8 mouse cellular contexts compared by ENCODE assay signal in genomic region chr16:17796971-17797811, GRCm38 (mm10). TPM values are rescaled to one million over a fixed set of nuclear protein-coding genes. Genes with fewer than 3 reads are reported as not detected.
DNase-seq lines count a peak whose midpoint lies in the region; ATAC-seq and TF ChIP-seq lines count a peak whose summit lies in the region.

Gene Scarf2 (plus strand): TSS chr16:17797282.

- peaks cover 36% of the 10 kb centered on the region for H3K79me3 ChIP-seq in C2C12 (ENCODE audit: low read depth)

- peak within 1 kb of the TSS; percentile 70 for H3K9ac ChIP-seq in hindbrain, embryonic 16.5 days (ENCODE audit: low read depth, low read length)
- peak within 1 kb of the TSS; percentile 51 for H3K9ac ChIP-seq in liver, postnatal 0 days (replicated peaks)

- H3K27ac ChIP-seq in hindbrain, embryonic 16.5 days (ENCODE audit: low read depth, low read length) = no peak within 1 kb of the TSS; the same call in 1 of the 2 replicates
- H3K27ac ChIP-seq in liver, postnatal 0 days (ENCODE audit: low read depth) = peak within 1 kb of the TSS; percentile 57

- 1% methylated on average over 54 of the region's 81 CpGs for WGBS in hindbrain, embryonic 16.5 days
- 3% methylated on average over 71 of the region's 81 CpGs for WGBS in liver, postnatal 0 days (ENCODE audit: insufficient replicate concordance)

- peak within 1 kb of the TSS; percentile 89 for H3K4me2 ChIP-seq in hindbrain, embryonic 16.5 days (ENCODE audit: low read length)
- H3K4me2 ChIP-seq in liver, postnatal 0 days (ENCODE audit: low read depth, low read length) = peak within 1 kb of the TSS; percentile 70

- no peak for TF ChIP-seq EP300 in liver, postnatal 0 days (IDR thresholded peaks at IDR 0.05; ENCODE audit: low read depth)

- H3K36me3 ChIP-seq in C2C12 (ENCODE audit: control insufficient read depth, insufficient read depth) = peaks cover 19% of the 10 kb centered on the region
- peaks cover 2% of the 10 kb centered on the region; the same call in 1 of the 2 replicates for H3K36me3 ChIP-seq in hindbrain, embryonic 16.5 days (ENCODE audit: control insufficient read depth, insufficient read depth, low read length)
- H3K36me3 ChIP-seq in liver, postnatal 0 days (replicated peaks; ENCODE audit: insufficient read depth, low read length) = no peaks in the 10 kb centered on the region

- H3ac ChIP-seq in C2C12 (ENCODE audit: control insufficient read depth, insufficient read length, low read depth) = peak within 1 kb of the TSS; percentile 78

- peak within 1 kb of the TSS; percentile 68 for H3K4me3 ChIP-seq in C2C12 (ENCODE audit: insufficient read depth, poor library complexity, severe bottlenecking)
- H3K4me3 ChIP-seq in hindbrain, embryonic 16.5 days (ENCODE audit: low read length) = peak within 1 kb of the TSS; percentile 54
- H3K4me3 ChIP-seq in liver, postnatal 0 days (ENCODE audit: low read depth, low read length) = peak within 1 kb of the TSS; percentile 49

- peaks cover 47% of the 10 kb centered on the region for H3K79me2 ChIP-seq in C2C12 (ENCODE audit: control insufficient read depth, insufficient read depth)

- TF ChIP-seq CTCF in C2C12 (IDR thresholded peaks at IDR 0.05; ENCODE audit: control insufficient read depth, insufficient read depth, insufficient read length) = no peak
- TF ChIP-seq CTCF in liver, postnatal 0 days (IDR thresholded peaks at IDR 0.05; ENCODE audit: low read depth) = no peak

- DNase-seq in adrenal gland, postnatal 14 days = peak; percentile 60
- DNase-seq in gastrocnemius, postnatal 10 days = peak; percentile 76
- no peak for DNase-seq in liver, postnatal 0 days
- DNase-seq in ovary, postnatal 36 days (ENCODE audit: low spot score) = peak; percentile 65
- DNase-seq in layer of hippocampus, adult 11-12 months (ENCODE audit: low spot score) = no peak
- DNase-seq in right cerebral cortex, postnatal 14 days = no peak

- H3K27me3 ChIP-seq in C2C12 (ENCODE audit: control insufficient read depth, insufficient read depth, insufficient read length) = no peaks in the 10 kb centered on the region
- H3K27me3 ChIP-seq in hindbrain, embryonic 16.5 days (replicated peaks; ENCODE audit: control insufficient read depth, insufficient read depth, low read length) = peaks cover 53% of the 10 kb centered on the region
- peaks cover 58% of the 10 kb centered on the region for H3K27me3 ChIP-seq in liver, postnatal 0 days (ENCODE audit: insufficient read depth, low read length)

- no peaks in the 10 kb centered on the region for H3K9me3 ChIP-seq in hindbrain, embryonic 16.5 days (ENCODE audit: control insufficient read depth, low read length)
- no peaks in the 10 kb centered on the region for H3K9me3 ChIP-seq in liver, postnatal 0 days (ENCODE audit: low read length)

- no peak for ATAC-seq in hindbrain, embryonic 16.5 days
- ATAC-seq in liver, postnatal 0 days = peak; percentile 25; the same call in 1 of the 2 replicates

- H3K4me1 ChIP-seq in hindbrain, embryonic 16.5 days (ENCODE audit: control insufficient read depth, insufficient read depth, low read depth, low read length) = peaks cover 14% of the 10 kb centered on the region
- H3K4me1 ChIP-seq in liver, postnatal 0 days (ENCODE audit: insufficient read depth) = peaks cover 16% of the 10 kb centered on the region

TF ChIP-seq in C2C12, 6 proteins besides CTCF, POLR2A, EP300 and RAD21:
- TF ChIP-seq MYOD1 (IDR thresholded peaks at IDR 0.05; ENCODE audit: control insufficient read depth, insufficient read length, low read depth) (no peak), USF1 (IDR thresholded peaks at IDR 0.05; ENCODE audit: low read depth) (no peak), CEBPB (IDR thresholded peaks at IDR 0.05; ENCODE audit: low read depth) (no peak), MAX (IDR thresholded peaks at IDR 0.05) (no peak)
TF ChIP-seq in C2C12: peak in this region for 0.

RNA-seq across cellular contexts. Expression of gene Scarf2, which starts in this region (rescaled TPM):
- 38.5 TPM for polyA plus RNA-seq in C2C12 (2012; fragmentation: generic; extraction: Trizol)
- 11.3 and 12.4 TPM in 2 replicates for total RNA-seq in adrenal gland, postnatal 14 days (2021)
- 10 to 100 TPM; 17.3 to 25.4 TPM for total RNA-seq in gastrocnemius, postnatal 10 days (2021)
- 1.4 TPM in 2 replicates for polyA plus RNA-seq in hindbrain, embryonic 16.5 days (2015; fragmentation: Nextera tagmentation; extraction: Ambion mirVana)
- 0.97 and 1.6 TPM in 2 replicates for polyA plus RNA-seq in liver, postnatal 0 days (2015; fragmentation: Nextera tagmentation; extraction: Ambion mirVana)

Comparison
In these comparisons a context has a peak if more than half of its experiments do, and no peak if none do; other contexts are left out.
1. RNA of gene Scarf2 (polyA plus RNA-seq): 38.5 TPM in C2C12 (single experiment); 1.4 TPM in hindbrain, embryonic 16.5 days and 0.97 to 1.6 TPM in liver, postnatal 0 days; every median in the first group is over 10 times any median in the second.
2. DNase-seq: peak in adrenal gland, postnatal 14 days (single experiment), gastrocnemius, postnatal 10 days (single experiment) and ovary, postnatal 36 days (single experiment); none in liver, postnatal 0 days (single experiment), layer of hippocampus, adult 11-12 months (single experiment) and right cerebral cortex, postnatal 14 days (single experiment).
3. Peak in every context shown above with its lines, with median percentiles within 50 percentile points of each other: H3K4me3 ChIP-seq.